Mouse (Mus musculus): Measurements from ENCODE around the gene Hcn3. TPM values are rescaled to one million over a fixed set of nuclear protein-coding genes. Genes with fewer than 3 reads are reported as not detected.
"Not testable (repeated sequence)": the region's sequence is repeated elsewhere in the genome, so short reads cannot be mapped to it uniquely, and the experiment has no call there.

Hcn3 gene
- total RNA-seq, 2 experiments from 2014 or later = 0.14 to 0.26 TPM

- no peak for DNase-seq (ENCODE audit: low spot score)
These were observed 21.9 kb upstream of the Hcn3 start for GRCm38 (mm10) chr3:89181749-89182500.

DNA sequence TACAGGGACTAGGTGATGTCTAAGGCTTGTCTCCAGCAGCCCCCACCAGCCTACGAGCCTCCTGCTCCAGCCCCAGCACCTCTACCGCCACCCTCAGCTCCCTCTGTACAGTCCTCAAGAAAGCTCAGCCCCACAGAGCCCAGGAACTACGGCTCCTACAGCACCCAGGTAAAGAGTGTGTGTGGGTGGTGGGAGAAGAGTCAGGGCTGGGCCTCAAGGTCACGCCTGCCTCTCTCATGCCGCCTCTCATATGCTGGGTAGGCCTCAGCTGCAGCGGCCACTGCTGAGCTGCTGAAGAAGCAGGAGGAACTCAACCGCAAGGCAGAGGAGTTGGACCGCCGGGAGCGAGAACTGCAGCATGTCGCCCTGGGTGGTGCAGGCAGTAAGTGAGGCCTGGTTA lies 19.1 kb upstream of the Hcn3 start:
- DNase-seq (ENCODE audit: low spot score) = no peak

DNA sequence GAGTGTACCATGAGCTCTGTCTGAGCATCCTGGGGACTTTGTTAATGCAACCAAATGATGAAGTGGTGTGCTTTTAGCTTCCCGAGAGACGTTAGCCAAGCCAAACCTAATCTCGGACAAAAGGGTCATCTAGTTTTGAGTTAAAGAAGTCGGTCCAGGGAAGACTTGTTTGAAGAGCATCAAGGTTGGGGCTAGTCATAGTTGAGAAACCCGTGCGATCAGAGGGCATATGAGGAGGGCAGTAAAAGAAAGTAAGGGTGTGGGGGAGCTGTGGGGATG lies 18.1 kb upstream of the Hcn3 start:
- DNase-seq (ENCODE audit: low spot score) = no peak

DNA sequence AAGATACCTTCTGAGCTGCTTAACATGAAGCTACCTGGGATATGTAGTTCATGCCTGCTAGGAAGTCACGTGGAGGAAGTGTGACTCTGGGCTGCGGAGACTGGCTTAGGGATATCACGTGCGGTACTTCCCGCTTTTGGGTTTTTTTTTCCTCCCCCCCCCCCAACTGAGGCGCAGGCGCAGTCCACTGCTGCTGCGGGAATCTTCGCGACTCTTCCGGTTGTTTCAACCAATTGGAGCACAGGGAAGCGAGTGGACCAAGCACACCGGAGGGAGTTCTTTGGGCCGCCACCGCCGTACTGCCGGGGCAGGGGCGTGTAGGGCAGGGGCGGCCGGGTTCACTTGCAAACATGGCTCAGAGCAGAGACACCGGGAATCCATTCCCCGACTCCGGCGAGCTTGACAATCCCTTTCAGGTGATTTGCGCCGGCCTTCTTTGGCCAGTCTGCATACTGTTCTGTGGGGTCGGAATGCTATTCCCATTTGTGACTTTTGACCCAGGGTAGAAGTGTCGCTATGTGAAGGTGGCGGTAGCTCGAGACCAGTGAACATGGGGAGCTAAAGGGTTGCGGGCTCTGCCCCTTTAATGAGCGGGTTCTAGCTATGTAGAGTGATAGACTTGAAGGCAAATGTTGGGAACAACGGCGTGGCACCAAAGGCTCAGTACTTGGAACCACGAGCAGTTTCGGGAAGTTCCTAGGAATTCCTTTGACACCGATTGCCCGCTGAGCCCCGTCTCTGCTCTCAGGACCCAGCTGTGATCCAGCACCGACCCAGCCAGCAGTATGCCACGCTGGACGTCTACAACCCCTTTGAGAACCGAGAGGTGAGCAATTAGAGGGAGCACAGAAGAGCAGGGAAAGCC lies 17.5 kb upstream of the Hcn3 start, which contains the start of gene Scamp3:
TSS of gene Scamp3 (plus strand) at position 232 of the 865 bp plus-strand sequence.
- DNase-seq (ENCODE audit: low spot score) = peak; percentile 85

DNA sequence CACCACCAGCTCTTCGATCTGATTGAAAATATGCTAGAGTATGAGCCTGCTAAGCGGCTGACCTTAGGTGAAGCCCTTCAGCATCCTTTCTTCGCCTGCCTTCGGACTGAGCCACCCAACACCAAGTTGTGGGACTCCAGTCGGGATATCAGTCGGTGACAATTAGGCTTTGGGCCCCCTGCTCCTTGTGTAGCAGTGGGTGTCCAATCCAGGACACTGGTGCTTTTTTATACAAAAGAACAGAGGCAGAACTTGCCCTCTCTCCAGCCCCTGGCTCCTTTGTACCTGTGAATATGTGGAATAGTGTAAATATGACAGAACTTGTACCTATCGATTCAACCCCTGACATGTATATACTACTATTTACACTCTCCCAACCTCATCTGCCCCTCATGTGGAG lies 16.4 kb upstream of the Hcn3 start:
- no peak for DNase-seq (ENCODE audit: low spot score)

DNA sequence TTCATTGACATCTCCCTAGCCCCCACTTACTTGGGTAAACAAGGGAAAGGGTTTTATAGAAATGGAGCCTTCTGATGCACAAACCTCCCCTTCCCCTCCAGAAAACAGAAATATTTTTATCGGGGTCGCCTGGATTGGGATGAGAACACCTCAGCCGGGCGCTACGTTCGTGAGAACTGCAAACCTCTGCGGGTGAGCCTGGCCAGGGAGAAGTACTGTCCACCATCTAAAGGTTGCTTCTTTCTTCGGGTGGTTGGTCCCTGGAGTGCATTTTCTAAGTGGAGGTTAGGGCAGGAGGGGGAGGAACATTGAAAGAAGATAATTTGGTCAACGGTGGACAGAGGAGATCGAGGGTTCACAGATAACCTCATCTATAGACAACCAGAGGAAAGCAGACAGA lies 15.5 kb upstream of the Hcn3 start:
- DNase-seq (ENCODE audit: low spot score) = no peak

DNA sequence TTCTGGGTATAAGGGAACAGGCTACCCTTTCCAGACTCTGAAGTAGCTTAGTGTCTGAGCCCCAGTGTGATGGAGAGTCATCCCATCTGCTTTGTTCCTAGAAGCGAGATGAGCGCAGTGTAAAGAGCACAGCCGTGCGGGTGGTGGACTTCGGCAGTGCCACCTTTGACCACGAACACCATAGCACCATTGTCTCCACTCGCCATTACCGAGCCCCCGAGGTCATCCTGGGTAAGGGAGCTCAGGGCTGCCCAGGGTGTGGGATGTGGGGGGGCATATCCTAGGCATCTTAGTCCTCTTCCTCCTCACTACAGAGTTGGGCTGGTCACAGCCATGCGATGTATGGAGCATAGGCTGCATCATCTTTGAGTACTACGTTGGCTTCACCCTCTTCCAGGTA lies 14.8 kb upstream of the Hcn3 start:
- no peak for DNase-seq (ENCODE audit: low spot score)

GRCm38 (mm10) chr3:89166945-89167344 lies 6.9 kb upstream of the Hcn3 start:
- no peak for DNase-seq (ENCODE audit: low spot score)

DNA sequence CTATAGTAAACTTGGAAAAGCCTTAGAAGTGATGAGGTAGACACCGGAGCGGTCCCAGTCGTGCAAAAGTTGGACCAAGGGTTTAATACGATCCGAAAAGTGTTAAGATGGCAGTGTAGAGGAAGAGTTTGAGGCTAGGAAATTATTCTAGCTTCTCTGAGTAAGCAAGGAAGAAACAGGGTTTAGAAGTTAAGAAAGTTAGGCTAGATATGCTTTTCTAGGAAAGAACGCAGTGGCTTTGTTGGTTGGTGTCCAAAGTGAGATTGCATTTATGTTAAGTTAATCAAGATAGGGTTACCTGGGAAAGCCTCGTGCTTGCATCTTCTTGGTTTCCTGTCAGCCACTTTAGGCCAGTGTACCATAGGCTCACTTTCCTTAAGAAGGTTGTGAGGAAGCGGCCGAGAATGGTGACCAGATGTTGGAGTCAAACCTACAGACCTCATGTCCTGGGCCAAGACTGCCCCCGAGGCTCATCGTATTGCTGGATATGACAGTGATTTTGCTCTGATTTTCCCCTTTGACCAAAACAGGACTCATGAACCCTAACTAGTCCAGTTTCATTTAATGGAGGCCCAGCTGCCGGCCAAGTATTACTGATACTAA lies 5.4 kb upstream of the Hcn3 start:
- DNase-seq (ENCODE audit: low spot score) = no peak

DNA sequence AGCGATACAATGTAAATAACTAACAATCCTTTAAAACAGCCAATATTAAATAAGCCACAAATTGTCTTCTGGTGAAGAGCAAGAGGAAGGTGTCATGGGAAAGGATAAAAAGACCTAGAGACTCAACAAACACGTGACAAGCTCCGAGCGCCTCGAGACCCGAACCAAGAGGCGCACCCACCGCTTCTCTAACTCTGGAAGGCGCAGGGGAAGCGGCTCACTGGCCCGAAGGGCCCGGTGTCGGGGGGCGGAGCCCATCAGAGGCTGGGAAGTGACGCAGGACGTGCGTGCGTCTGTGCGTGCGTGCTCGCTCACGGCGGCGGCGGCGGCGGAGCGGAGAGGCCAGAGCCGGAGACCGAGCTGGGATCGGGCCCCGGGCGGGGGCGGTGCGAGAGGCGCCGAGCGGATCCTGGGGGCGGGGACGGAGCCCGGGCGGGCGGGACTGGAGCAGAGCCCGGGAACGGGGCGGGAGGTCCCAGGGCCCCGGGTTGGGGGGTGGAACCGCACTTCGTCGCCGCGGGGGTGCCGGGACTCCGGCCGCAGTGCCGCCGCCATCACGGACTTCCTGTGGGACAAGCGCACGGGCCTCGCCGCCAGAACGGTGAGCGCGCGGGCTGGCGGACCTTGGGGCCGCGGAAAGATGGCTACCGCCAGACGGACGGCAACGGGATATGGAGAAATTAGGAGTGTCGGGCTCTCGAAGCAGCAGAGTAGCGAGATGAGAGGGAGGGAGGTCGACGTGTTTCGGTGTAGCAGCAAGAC lies 4.7 kb upstream of the Hcn3 start, which contains the start of gene Clk2:
TSS of gene Clk2 (plus strand) at position 290 of the 762 bp plus-strand sequence.
- DNase-seq (ENCODE audit: low spot score) = peak; percentile 96

GRCm38 (mm10) chr3:89163643-89164245 lies 3.7 kb upstream of the Hcn3 start:
- DNase-seq (ENCODE audit: low spot score) = no peak

DNA sequence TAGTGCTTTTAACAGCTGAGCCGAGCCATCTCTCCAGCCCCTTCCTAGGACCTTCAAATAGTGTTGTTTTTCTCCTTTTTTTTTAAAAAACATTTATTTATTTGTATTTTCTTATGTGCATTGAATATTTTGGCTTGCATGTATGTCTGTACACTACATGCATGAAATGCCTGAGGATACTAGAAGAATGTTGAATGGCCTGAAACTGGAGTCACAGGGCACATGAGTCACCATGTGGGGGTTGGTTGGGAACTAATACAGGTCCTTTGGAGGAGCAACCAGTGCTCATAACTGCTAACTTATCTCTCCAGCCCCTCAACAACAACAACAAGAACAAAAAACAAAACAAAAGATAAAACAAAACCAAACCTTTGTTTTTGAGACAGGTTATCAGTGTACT lies 3.1 kb upstream of the Hcn3 start:
- no peak for DNase-seq (ENCODE audit: low spot score)

GRCm38 (mm10) chr3:89161786-89162185 lies 1.8 kb upstream of the Hcn3 start:
- DNase-seq (ENCODE audit: low spot score) = no peak

DNA sequence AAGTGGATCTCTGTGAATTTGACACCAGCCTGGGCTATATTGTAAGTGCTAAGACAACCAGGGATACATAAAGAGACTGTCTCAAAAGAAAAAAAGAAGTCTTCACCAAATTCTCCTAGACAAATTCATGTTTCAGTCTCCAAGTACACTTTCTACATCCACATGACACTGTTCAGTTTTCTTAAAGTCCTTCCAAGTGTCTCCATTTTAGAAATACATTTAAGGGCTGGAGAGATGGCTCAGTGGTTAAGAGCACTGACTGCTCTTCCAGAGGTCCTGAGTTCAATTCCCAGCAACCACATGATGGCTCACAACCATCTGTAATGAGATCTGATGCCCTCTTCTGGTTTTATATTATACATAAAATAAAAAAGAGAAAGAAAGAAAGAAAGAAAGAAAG lies 1.2 kb upstream of the Hcn3 start:
- DNase-seq (ENCODE audit: low spot score) = not testable (repeated sequence)

GRCm38 (mm10) chr3:89159211-89159610 lies 785 bp downstream of the Hcn3 start:
- DNase-seq (ENCODE audit: low spot score) = peak; percentile 49

- no peak for DNase-seq (ENCODE audit: low spot score)
These were observed 1.3 kb downstream of the Hcn3 start for GRCm38 (mm10) chr3:89158651-89159050.

GRCm38 (mm10) chr3:89156951-89157350 lies 3.0 kb downstream of the Hcn3 start:
- no peak for DNase-seq (ENCODE audit: low spot score)

GRCm38 (mm10) chr3:89152084-89152835 lies 7.7 kb downstream of the Hcn3 start:
- no peak for DNase-seq (ENCODE audit: low spot score)

GRCm38 (mm10) chr3:89148567-89148966 lies 11.4 kb downstream of the Hcn3 start:
- DNase-seq (ENCODE audit: low spot score) = no peak

DNA sequence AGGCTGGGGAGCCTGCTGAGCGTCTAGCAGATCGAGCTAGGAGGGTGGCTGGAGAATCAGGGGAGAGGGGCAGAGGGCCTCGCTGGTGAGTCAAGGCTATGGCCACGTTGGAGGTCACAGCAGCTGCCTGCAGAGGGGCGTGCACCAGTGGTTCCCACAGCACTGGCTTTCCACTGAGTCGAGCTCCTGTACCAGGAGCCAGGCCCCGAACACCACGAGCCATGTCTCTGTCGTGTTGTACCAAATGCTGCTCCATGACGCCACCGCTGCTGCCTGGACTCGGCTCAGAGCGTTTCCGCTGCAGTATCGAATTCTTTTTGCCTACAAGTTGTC lies 12.1 kb downstream of the Hcn3 start:
- no peak for DNase-seq (ENCODE audit: low spot score)
